Mouse (Mus musculus) MEL (cell line): ENCODE measurements around the gene Taf6l. TPM values are rescaled to one million over a fixed set of nuclear protein-coding genes. Genes with fewer than 3 reads are reported as not detected.

Experiments used
- DNase-seq: peaks from one replicate; pipeline ENCODE4 v3.0.0; 2011; ENCODE audit warnings: low read depth, low spot score
- H3K27ac ChIP-seq: 2 replicates; pipeline ENCODE4 v1.5.1; 2012; ENCODE audit warnings: low read depth, mild to moderate bottlenecking, control low read depth, low read length, moderate library complexity; ENCODE audit not compliant: control insufficient read depth
- H3K27me3 ChIP-seq, 2 experiments: fragments of 150-350 bp in 1 of 2; sonication (generic) in 1 of 2; 2 replicates each; pipeline ENCODE4 v1.6.1; 2012; ENCODE audit warnings: low read length in 2 of 2, mild to moderate bottlenecking in 2 of 2, improper control_type of control experiment in 1 of 2, moderate library complexity in 1 of 2; ENCODE audit not compliant: insufficient read depth in 2 of 2, control insufficient read depth in 1 of 2
- H3K36me3 ChIP-seq, 2 experiments: 2 replicates each; pipeline ENCODE4 v1.6.1; 2012 to 2014; ENCODE audit warnings: low read length in 2 of 2, improper control_type of control experiment in 1 of 2, inconsistent platforms in 1 of 2, mild to moderate bottlenecking in 1 of 2; ENCODE audit not compliant: insufficient read depth in 2 of 2, control insufficient read depth in 1 of 2
- H3K4me1 ChIP-seq, 2 experiments: fragments of 150-350 bp in 1 of 2; sonication (generic) in 1 of 2; 2 replicates each; pipeline ENCODE4 v1.6.1; 2012; ENCODE audit warnings: low read length in 2 of 2, improper control_type of control experiment in 1 of 2, mild to moderate bottlenecking in 1 of 2; ENCODE audit not compliant: insufficient read depth in 2 of 2, control insufficient read depth in 1 of 2
- H3K4me3 ChIP-seq, 2 experiments: fragments of 150-350 bp in 1 of 2; sonication (generic) in 1 of 2; 2 replicates each; pipeline ENCODE4 v1.5.1; 2012; ENCODE audit warnings: low read depth in 2 of 2, low read length in 2 of 2, mild to moderate bottlenecking in 2 of 2, moderate library complexity in 2 of 2, control low read depth in 1 of 2, improper control_type of control experiment in 1 of 2; ENCODE audit not compliant: control insufficient read depth in 1 of 2, insufficient read depth in 1 of 2
- H3K79me2 ChIP-seq: 2 replicates; pipeline ENCODE4 v1.6.1; 2012; ENCODE audit warnings: mild to moderate bottlenecking, low read length, moderate library complexity; ENCODE audit not compliant: control insufficient read depth, poor library complexity, insufficient read depth
- H3K9ac ChIP-seq: 2 replicates; pipeline ENCODE4 v1.6.1; 2012; ENCODE audit warnings: low read depth, mild to moderate bottlenecking, control low read depth, low read length, moderate library complexity; ENCODE audit not compliant: control insufficient read depth, poor library complexity, severe bottlenecking
- H3K9me3 ChIP-seq: fragments of 150-350 bp; sonication (generic); replicated peaks from 2 replicates; pipeline ENCODE4 v1.6.1; 2012; ENCODE audit warnings: mild to moderate bottlenecking, low read length, improper control_type of control experiment, moderate library complexity; ENCODE audit not compliant: insufficient read depth
- BHLHE40 ChIP-seq: IDR thresholded peaks from 2 replicates; pipeline ENCODE4 v1.6.1; 2012; ENCODE audit warnings: low read depth, mild to moderate bottlenecking, inconsistent platforms, low read length, improper control_type of control experiment, borderline replicate concordance
- CHD1 ChIP-seq: IDR thresholded peaks from 2 replicates; pipeline ENCODE4 v1.6.1; 2012; ENCODE audit warnings: low read depth, mild to moderate bottlenecking, inconsistent platforms, low read length, improper control_type of control experiment
- E2F4 ChIP-seq: IDR thresholded peaks from 2 replicates; pipeline ENCODE4 v1.6.1; 2011; ENCODE audit warnings: low read depth, low read length, improper control_type of control experiment, borderline replicate concordance
- ELF1 ChIP-seq: IDR thresholded peaks from 2 replicates; pipeline ENCODE4 v1.6.1; 2014; ENCODE audit warnings: low read depth, mild to moderate bottlenecking, inconsistent platforms, low read length, improper control_type of control experiment, moderate library complexity
- EP300 ChIP-seq, 2 experiments: IDR thresholded peaks; 2 replicates each; pipeline ENCODE4 v1.6.1; 2011; ENCODE audit warnings: improper control_type of control experiment in 2 of 2, low read length in 2 of 2, low read depth in 1 of 2, mild to moderate bottlenecking in 1 of 2
- GABPA ChIP-seq: IDR thresholded peaks from 2 replicates; pipeline ENCODE4 v1.6.1; 2012; ENCODE audit warnings: low read depth, mild to moderate bottlenecking, inconsistent platforms, low read length, improper control_type of control experiment, moderate library complexity
- GATA1 ChIP-seq: IDR thresholded peaks from 2 replicates; pipeline ENCODE4 v1.6.1; 2011; ENCODE audit warnings: low read depth, low read length, improper control_type of control experiment
- MAX ChIP-seq: IDR thresholded peaks from 2 replicates; pipeline ENCODE4 v1.6.1; 2011; ENCODE audit warnings: low read length, improper control_type of control experiment
- MEF2A ChIP-seq: IDR thresholded peaks from 2 replicates; pipeline ENCODE4 v1.6.1; 2014; ENCODE audit warnings: low read depth, mild to moderate bottlenecking, inconsistent platforms, low read length, improper control_type of control experiment; ENCODE audit not compliant: poor library complexity, insufficient replicate concordance, severe bottlenecking; ENCODE audit errors: extremely low read depth
- MXI1 ChIP-seq: IDR thresholded peaks from 2 replicates; pipeline ENCODE4 v1.6.1; 2011; ENCODE audit warnings: mild to moderate bottlenecking, low read depth, low read length, improper control_type of control experiment
- NELFE ChIP-seq: IDR thresholded peaks from 2 replicates; pipeline ENCODE4 v1.6.1; 2011; ENCODE audit warnings: low read depth, low read length, improper control_type of control experiment
- POLR2A ChIP-seq, 2 experiments: IDR thresholded peaks; 2 replicates each; pipeline ENCODE4 v1.6.1; 2011 to 2012; ENCODE audit warnings: low read length in 2 of 2, mild to moderate bottlenecking in 2 of 2, control low read depth in 1 of 2, improper control_type of control experiment in 1 of 2, low read depth in 1 of 2, moderate library complexity in 1 of 2; ENCODE audit not compliant: control insufficient read depth in 1 of 2, insufficient read depth in 1 of 2, poor library complexity in 1 of 2
- POLR2AphosphoS5 ChIP-seq: IDR thresholded peaks from 2 replicates; pipeline ENCODE4 v1.6.1; 2012; ENCODE audit warnings: low read depth, borderline replicate concordance, mild to moderate bottlenecking, inconsistent platforms, low read length, moderate library complexity, mixed read lengths
- RAD21 ChIP-seq: IDR thresholded peaks from 2 replicates; pipeline ENCODE4 v1.6.1; 2011; ENCODE audit warnings: mild to moderate bottlenecking, low read depth, low read length, improper control_type of control experiment
- SIN3A ChIP-seq: IDR thresholded peaks from 2 replicates; pipeline ENCODE4 v1.6.1; 2012; ENCODE audit warnings: low read length, improper control_type of control experiment, inconsistent platforms
- TAL1 ChIP-seq: IDR thresholded peaks from 2 replicates; pipeline ENCODE4 v1.6.1; 2012; ENCODE audit warnings: mild to moderate bottlenecking, inconsistent platforms, low read length, moderate library complexity, mixed read lengths
- TCF12 ChIP-seq: IDR thresholded peaks from 2 replicates; pipeline ENCODE4 v1.6.1; 2014; ENCODE audit warnings: low read depth, mild to moderate bottlenecking, inconsistent platforms, low read length, improper control_type of control experiment, moderate library complexity
- UBTF ChIP-seq: IDR thresholded peaks from 2 replicates; pipeline ENCODE4 v1.6.1; 2012; ENCODE audit warnings: low read depth, mild to moderate bottlenecking, inconsistent platforms, low read length, improper control_type of control experiment, moderate library complexity, borderline replicate concordance; ENCODE audit not compliant: insufficient read depth
- ZNF384 ChIP-seq: IDR thresholded peaks from 2 replicates; pipeline ENCODE4 v1.6.1; 2012; ENCODE audit warnings: low read depth, mild to moderate bottlenecking, inconsistent platforms, low read length, improper control_type of control experiment
- polyA plus RNA-seq, 2 experiments: library from polyadenylated mRNA; stranded (reverse) in 1 of 2; unstranded in 1 of 2; fragments of >175 nt in 1 of 2; fragments of >200 nt in 1 of 2; gene quantifications; 2 replicates each; pipeline versions ENCODE4 v1.2.1 to v1.2.4; 2012; ENCODE audit warnings: low replicate concordance in 2 of 2, low read depth in 1 of 2; ENCODE audit not compliant: insufficient read length in 2 of 2, insufficient read depth in 1 of 2, missing spikeins in 1 of 2
- total RNA-seq: library from RNA; depleted of rRNA; stranded (reverse); fragments of 300-350 nt; gene quantifications from 2 replicates; pipeline ENCODE4 v1.2.3, GENCODE M21; 2012

Gene Taf6l
- total and polyA plus RNA-seq, 3 experiments = 18.3 to 25.5 TPM; not detected in 1

DNA sequence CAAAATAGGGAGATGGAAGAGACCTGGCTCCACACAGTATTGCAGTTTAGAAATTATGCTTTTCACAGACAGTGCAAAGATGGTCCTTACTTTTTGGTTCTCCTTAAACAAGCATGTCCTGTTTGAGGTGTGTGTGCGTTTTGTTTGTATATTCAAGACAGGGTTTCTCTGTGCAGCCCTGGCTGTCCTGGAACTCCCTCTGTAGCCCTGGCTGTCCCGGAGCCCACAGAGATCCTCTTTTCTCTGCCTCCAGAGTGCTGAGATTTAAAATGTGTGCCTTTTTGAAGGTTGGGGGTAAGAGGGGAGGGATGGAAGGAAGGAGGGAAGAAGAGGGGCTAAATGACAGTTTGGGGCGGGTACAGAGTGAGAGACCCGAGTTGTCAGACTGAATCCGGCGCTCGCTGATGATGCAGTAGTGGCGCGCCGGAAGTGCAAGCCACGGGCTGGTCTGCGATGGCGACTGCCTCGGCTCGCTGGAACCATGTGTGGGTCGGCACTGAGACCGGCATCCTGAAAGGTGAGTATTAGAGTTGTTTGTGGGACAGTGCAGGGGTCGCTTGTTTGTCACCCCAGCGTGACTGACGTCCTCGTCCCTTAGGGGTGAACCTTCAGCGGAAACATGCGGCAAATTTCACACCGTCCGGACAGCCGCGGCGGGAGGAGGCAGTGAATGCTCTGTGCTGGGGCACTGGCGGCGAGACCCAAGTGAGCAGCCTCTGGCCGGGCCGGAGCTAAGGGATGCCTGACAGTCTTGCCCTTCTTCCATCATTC lies 50.6 kb downstream of the Taf6l start, which contains the start of gene Wdr74 (continued):
- TF ChIP-seq ELF1 (peak; percentile 97), POLR2A (IDR thresholded peaks at IDR 0.05; ENCODE audit: control insufficient read depth in 1 of 2, insufficient read depth in 1 of 2, low read depth in 1 of 2, low read length in 2 of 2, poor library complexity in 1 of 2) (peak; percentile 98), RAD21 (no peak), NELFE (peak; percentile 98)
- TF ChIP-seq, all 39 proteins: peak for 19

GRCm38 (mm10) chr19:8734334-8734733 lies 51.9 kb downstream of the Taf6l start:
- Histone ChIP-seq H3K36me3 (peaks cover 5 to 16% of the 10 kb centered on the region in 2 experiments), H3K27ac (no peak overlapping the region), H3K4me3 (no peak overlapping the region), H3K9ac (no peak overlapping the region), H3K9me3 (no peaks in the 10 kb centered on the region)
- TF ChIP-seq TCF12 (peak; percentile 36; the same call in 1 of the 2 replicates), ELF1 (0 out of 2 replicates have a peak, but pooled peaks have one; percentile 44), TAL1 (peak; percentile 48), GATA1 (peak; percentile 70), E2F4 (no peak), MXI1 (peak; percentile 33; the same call in 1 of the 2 replicates), BHLHE40 (no peak), EP300 (IDR thresholded peaks at IDR 0.05; ENCODE audit: low read depth in 1 of 2, low read length in 2 of 2) (peak; percentile 59 to 60; a peak in 3 of 4 replicates), SIN3A (0 out of 2 replicates have a peak, but pooled peaks have one; percentile 42), MEF2A (no peak), POLR2A (IDR thresholded peaks at IDR 0.05; ENCODE audit: control insufficient read depth in 1 of 2, insufficient read depth in 1 of 2, low read depth in 1 of 2, low read length in 2 of 2, poor library complexity in 1 of 2) (no peak), ZNF384 (no peak), POLR2AphosphoS5 (no peak), UBTF (no peak), GABPA (no peak), CHD1 (no peak), MAX (peak; percentile 23; the same call in 1 of the 2 replicates)
- TF ChIP-seq, all 39 proteins: peak for 8
- H3K79me2 ChIP-seq = peaks cover 19% of the 10 kb centered on the region
- H3K4me1 ChIP-seq = peaks cover 7 to 12% of the 10 kb centered on the region in 2 experiments
- DNase-seq = peak; percentile 50
- H3K27me3 ChIP-seq = no peaks in the 10 kb centered on the region
